Mouse (Mus musculus): ENCODE data around the gene Glis2. TPM values are rescaled to one million over a fixed set of nuclear protein-coding genes. Genes with fewer than 3 reads are reported as not detected.

Glis2 gene
- total RNA-seq, 2 experiments from 2014 or later = 12.9 to 16.2 TPM

DNA sequence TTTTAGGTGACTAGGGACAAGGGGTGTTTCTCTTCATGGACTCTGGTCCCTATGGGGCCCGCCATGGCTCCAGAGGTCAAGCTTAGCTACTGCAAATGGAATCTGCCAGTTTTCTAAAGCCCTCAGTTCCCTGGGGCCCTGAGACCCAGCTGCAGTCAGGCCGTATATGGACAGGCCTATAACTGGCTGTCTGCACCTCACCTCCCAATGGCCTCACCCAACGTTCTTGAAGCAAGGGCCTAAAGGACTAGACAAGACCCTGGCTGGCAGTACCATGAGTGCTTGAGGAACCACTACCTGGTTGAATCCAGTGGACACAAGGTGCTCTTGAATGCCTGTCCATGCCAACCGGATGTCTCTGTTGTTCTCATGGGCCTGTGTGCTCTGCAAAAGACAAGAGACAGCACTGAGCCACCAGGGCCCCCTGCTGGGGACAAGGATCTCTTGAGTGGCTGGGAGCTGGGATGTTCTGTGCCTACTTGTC is 60.8 kb downstream of the Glis2 start:
- no peak for DNase-seq (ENCODE audit: extremely low spot score in 1 of 2, low spot score in 2 of 2)

DNA sequence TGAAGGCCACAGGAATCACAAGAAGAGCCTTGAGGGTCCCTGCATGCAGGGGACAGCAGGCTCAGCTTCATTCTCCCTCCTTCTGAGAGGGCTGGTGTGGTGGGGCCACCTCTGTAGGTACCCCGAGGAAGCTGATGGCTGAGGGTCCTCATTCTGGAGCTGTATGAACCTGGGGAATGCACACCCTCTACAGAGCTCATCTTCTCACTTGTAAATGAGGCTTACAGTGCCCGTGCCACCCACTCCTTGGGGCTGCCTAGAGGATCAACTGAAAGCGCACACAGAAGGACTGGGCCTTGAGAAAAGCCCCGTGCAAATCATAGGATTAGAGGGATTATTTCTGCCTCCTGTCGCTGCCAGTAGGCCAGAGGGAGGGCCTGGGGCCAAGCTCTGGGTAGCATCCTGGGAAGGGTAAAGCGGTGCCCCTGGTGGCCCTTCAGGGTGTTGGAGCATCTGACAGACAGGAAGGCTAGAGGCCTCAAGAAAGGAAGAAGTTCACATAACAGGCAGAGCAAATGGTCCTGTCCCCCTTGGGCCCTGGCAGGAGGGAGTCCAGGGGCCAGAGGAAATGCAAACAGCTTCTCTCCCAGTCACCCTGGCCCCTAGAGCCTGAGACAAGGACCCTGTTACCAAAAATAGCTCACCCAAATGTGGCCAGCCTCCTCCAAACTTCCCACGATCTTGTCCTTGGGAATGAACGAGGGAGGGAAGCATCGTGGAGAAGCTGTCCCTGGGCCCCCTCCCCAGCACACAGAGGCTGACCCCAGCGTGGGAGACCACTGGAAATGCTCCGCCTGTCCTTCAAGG is 61.5 kb downstream of the Glis2 start:
- H3K27ac ChIP-seq = peak overlapping the region; percentile 73; the same call in 1 of the 2 replicates
- no peak for DNase-seq (ENCODE audit: extremely low spot score in 1 of 2, low spot score in 2 of 2)
- peak; percentile 5 for TF ChIP-seq CTCF (IDR thresholded peaks at IDR 0.05)
- intact Hi-C loops (cut with DNase I) = no loop called here
- H3K4me3 ChIP-seq = no peak overlapping the region

More for the DNA sequence above, 60.8 kb downstream of the Glis2 start:
- peak; percentile 42 for TF ChIP-seq CTCF (IDR thresholded peaks at IDR 0.05)
- Histone ChIP-seq H3K27ac (peak overlapping the region; percentile 73; the same call in 1 of the 2 replicates), H3K4me3 (no peak overlapping the region)
- intact Hi-C loops (cut with DNase I) = no loop called here

DNA sequence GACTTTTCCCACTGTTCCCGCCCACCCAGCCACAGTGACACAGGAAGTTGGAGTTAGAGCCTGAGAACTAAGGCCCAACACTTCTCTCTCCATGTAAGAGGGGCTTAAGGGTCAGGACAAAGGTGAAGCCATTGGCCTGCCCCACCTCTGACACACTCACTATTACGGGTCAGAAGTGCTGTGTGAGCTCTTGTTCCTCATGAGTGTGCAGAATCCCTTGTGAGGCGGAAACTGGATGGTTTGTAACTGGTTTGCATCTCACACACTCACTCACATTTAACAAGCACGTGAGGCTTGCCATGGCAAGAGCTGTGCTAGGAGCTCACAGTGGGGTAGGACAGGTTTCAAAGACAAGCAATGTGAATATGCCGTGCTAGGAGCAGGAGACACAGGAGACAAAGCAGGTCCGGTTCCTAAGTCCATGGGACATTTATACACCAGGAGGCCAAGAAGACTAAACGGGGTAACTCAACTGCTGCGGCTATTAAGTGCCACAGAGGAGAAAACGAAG is 62.1 kb downstream of the Glis2 start:
- intact Hi-C loops (cut with DNase I) = no loop called here
- TF ChIP-seq CTCF (IDR thresholded peaks at IDR 0.05) = no peak
- no peak for DNase-seq (ENCODE audit: extremely low spot score in 1 of 2, low spot score in 2 of 2)
- Histone ChIP-seq H3K4me3 (no peak overlapping the region), H3K27ac (peak overlapping the region; percentile 73; the same call in 1 of the 2 replicates)

- Histone ChIP-seq H3K27ac (peak overlapping the region; percentile 70), H3K4me3 (no peak overlapping the region)
- TF ChIP-seq CTCF (IDR thresholded peaks at IDR 0.05) = no peak
- intact Hi-C loops (cut with DNase I) = loop anchor here (1.0 kb wide), 1 partner anchor 17 kb away; no protein-coding TSS in a partner anchor
- DNase-seq (ENCODE audit: extremely low spot score in 1 of 2, low spot score in 2 of 2) = no peak
Measured at GRCm38 (mm10) chr16:4658781-4659245, 64.3 kb downstream of the Glis2 start.

GRCm38 (mm10) chr16:4659326-4659725 is 64.8 kb downstream of the Glis2 start:
- H3K27ac ChIP-seq = peak overlapping the region; percentile 66
- no peak for TF ChIP-seq CTCF (IDR thresholded peaks at IDR 0.05)
- no peak overlapping the region for H3K4me3 ChIP-seq
- intact Hi-C loops (cut with DNase I) = loop anchor here (1.0 kb wide), 1 partner anchor 17 kb away; no protein-coding TSS in a partner anchor
- DNase-seq (ENCODE audit: extremely low spot score in 1 of 2, low spot score in 2 of 2) = no peak

- DNase-seq (ENCODE audit: extremely low spot score in 1 of 2, low spot score in 2 of 2) = no peak
- intact Hi-C loops (cut with DNase I) = no loop called here
- no peak overlapping the region for H3K27ac ChIP-seq
- no peak for TF ChIP-seq CTCF (IDR thresholded peaks at IDR 0.05)
- H3K4me3 ChIP-seq = no peak overlapping the region
Measured at GRCm38 (mm10) chr16:4661605-4662004, 67.1 kb downstream of the Glis2 start.

GRCm38 (mm10) chr16:4663806-4664205 is 69.3 kb downstream of the Glis2 start:
- H3K27ac ChIP-seq = no peak overlapping the region
- no peak for DNase-seq (ENCODE audit: extremely low spot score in 1 of 2, low spot score in 2 of 2)
- intact Hi-C loops (cut with DNase I) = no loop called here
- H3K4me3 ChIP-seq = no peak overlapping the region
- TF ChIP-seq CTCF (IDR thresholded peaks at IDR 0.05) = no peak

GRCm38 (mm10) chr16:4665726-4666125 is 71.2 kb downstream of the Glis2 start:
- TF ChIP-seq CTCF (IDR thresholded peaks at IDR 0.05) = no peak
- Histone ChIP-seq H3K4me3 (no peak overlapping the region), H3K27ac (no peak overlapping the region)
- DNase-seq (ENCODE audit: extremely low spot score in 1 of 2, low spot score in 2 of 2) = no peak
- intact Hi-C loops (cut with DNase I) = loop anchor here (5.0 kb wide), 2 partner anchors 98 to 178 kb away; no protein-coding TSS in a partner anchor

- peak; percentile 96 for TF ChIP-seq CTCF (IDR thresholded peaks at IDR 0.05)
- peak; percentile 81 to 88 for DNase-seq (ENCODE audit: extremely low spot score in 1 of 2, low spot score in 2 of 2)
- Histone ChIP-seq H3K27ac (no peak overlapping the region), H3K4me3 (no peak overlapping the region)
- intact Hi-C loops (cut with DNase I) = loop anchor here (1.0 to 5.0 kb wide), 3 partner anchors 37 to 180 kb away; no protein-coding TSS in a partner anchor
Measured at GRCm38 (mm10) chr16:4667190-4667808, 72.8 kb downstream of the Glis2 start.

DNA sequence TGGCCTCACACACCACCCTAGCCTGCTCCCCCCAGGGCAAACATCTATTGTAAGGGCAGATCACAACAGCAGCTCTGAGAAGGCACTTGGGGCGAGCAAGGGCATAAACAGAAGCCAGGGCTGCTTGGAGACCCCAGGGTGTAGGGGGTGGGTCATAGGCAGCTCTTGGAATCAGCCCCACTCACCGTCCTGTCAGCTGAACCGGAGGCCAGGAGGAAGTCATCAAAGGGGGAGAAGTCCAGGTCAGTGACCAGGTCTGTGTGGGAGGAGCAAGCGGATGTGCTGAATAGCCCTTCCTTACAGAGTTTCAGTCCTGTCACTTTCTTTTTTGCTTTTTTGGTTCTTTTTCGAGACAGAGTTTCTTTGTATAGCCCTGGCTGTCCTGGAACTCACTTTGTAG is 75.8 kb downstream of the Glis2 start:
- intact Hi-C loops (cut with DNase I) = no loop called here
- no peak for DNase-seq (ENCODE audit: extremely low spot score in 1 of 2, low spot score in 2 of 2)
- Histone ChIP-seq H3K4me3 (no peak overlapping the region), H3K27ac (no peak overlapping the region)
- no peak for TF ChIP-seq CTCF (IDR thresholded peaks at IDR 0.05)

DNA sequence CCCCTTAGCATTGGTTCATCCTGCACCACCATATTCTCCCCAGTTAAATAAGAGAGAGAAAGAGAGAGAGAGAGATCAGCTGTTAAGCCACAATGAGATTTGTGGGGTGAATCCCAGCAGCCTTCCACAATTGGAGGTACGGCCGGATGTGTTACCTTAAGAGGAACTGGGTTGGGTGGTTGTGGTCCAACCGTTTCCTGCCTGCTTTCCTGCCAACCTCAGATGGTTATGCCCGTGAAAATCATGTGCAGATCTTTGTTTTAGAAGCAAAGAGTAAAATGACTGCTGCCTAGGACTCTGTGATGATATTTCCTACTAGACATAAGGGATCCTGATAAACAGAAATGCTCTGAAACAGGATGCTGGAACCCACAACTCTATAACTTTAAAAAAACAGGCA is 79.6 kb downstream of the Glis2 start:
- no peak for DNase-seq (ENCODE audit: extremely low spot score in 1 of 2, low spot score in 2 of 2)
- intact Hi-C loops (cut with DNase I) = no loop called here
- Histone ChIP-seq H3K4me3 (no peak overlapping the region), H3K27ac (no peak overlapping the region)
- TF ChIP-seq CTCF (IDR thresholded peaks at IDR 0.05) = no peak

Other genes with a start within 250 kb of the Glis2 start
- 10 to 100 TPM; 73.3 to 80.4 TPM for gene Adcy9, start 174.2 kb upstream of the Glis2 start, total RNA-seq (2021)
- 1 to 10 TPM; 5.1 to 5.9 TPM for gene Srl, start 52.9 kb upstream of the Glis2 start, total RNA-seq (2021)
- gene Tfap4, start 34.9 kb upstream of the Glis2 start, total RNA-seq (2021) = 1 to 10 TPM; 2.9 to 4.3 TPM
- gene Pam16, start 30.3 kb downstream of the Glis2 start, total RNA-seq (2021) = 10 to 100 TPM; 78.1 to 94.1 TPM
- 10 to 100 TPM; 11.5 to 13.1 TPM for gene Vasn, start 45.2 kb downstream of the Glis2 start, total RNA-seq (2021)
- gene Dnaja3, start 45.3 kb downstream of the Glis2 start, total RNA-seq (2021) = 10 to 100 TPM; 56.9 to 62.2 TPM
- 10 to 100 TPM; 76.7 to 92.0 TPM for gene Coro7, start 85.1 kb downstream of the Glis2 start, total RNA-seq (2021)
- gene Nmral1, start 124.6 kb downstream of the Glis2 start, total RNA-seq (2021) = 10 to 100 TPM in 1 of 2 experiments, 1 to 10 TPM in 1; 9.7 to 10.8 TPM
- gene Hmox2, start 131.6 kb downstream of the Glis2 start, total RNA-seq (2021) = 10 to 100 TPM; 76.1 to 79.1 TPM
- 100 to 1,000 TPM; 189 to 204 TPM for gene Cdip1, start 195.6 kb downstream of the Glis2 start, total RNA-seq (2021)
- gene 4930562C15Rik, start 240.7 kb downstream of the Glis2 start, total RNA-seq (2021) = not detected

Data from left cerebral cortex, adult 2 months (tissue).